Mouse (Mus musculus): ENCODE measurements at regions not wholly inside any gene's neighbourhood (a gene's known extent, or its start where the extent isn't known, plus 50 kb on each side); places are given as distances from the start of the nearest gene placed in this dataset.

- no peak for DNase-seq (ENCODE audit: low spot score)
Observed at GRCm38 (mm10) chr3:18653557-18653956, 705.3 kb downstream of the Cypt12 start.

GRCm38 (mm10) chr3:18665738-18666137 lies 717.5 kb downstream of the Cypt12 start:
- DNase-seq (ENCODE audit: low spot score): no peak

GRCm38 (mm10) chr3:18667726-18668125 lies 719.5 kb downstream of the Cypt12 start:
- DNase-seq (ENCODE audit: low spot score): no peak

GRCm38 (mm10) chr3:18668936-18669335 lies 720.7 kb downstream of the Cypt12 start:
- no peak for DNase-seq (ENCODE audit: low spot score)

- DNase-seq (ENCODE audit: low spot score): no peak
Observed at GRCm38 (mm10) chr3:18670203-18670700, 722.0 kb downstream of the Cypt12 start.

GRCm38 (mm10) chr3:18671681-18672080 lies 723.5 kb downstream of the Cypt12 start:
- no peak for DNase-seq (ENCODE audit: low spot score)

- no peak for DNase-seq (ENCODE audit: low spot score)
Observed at GRCm38 (mm10) chr3:18683346-18684101, 735.3 kb downstream of the Cypt12 start.

- DNase-seq (ENCODE audit: low spot score): no peak
Observed at GRCm38 (mm10) chr3:18695113-18695792, 747.0 kb downstream of the Cypt12 start.

GRCm38 (mm10) chr3:18696981-18697660 lies 748.9 kb downstream of the Cypt12 start:
- DNase-seq (ENCODE audit: low spot score): no peak

GRCm38 (mm10) chr3:18698106-18698505 lies 749.9 kb downstream of the Cypt12 start:
- no peak for DNase-seq (ENCODE audit: low spot score)

- no peak for DNase-seq (ENCODE audit: low spot score)
Observed at GRCm38 (mm10) chr3:18705165-18705564, 757.0 kb downstream of the Cypt12 start.

GRCm38 (mm10) chr3:18705756-18706155 lies 757.5 kb downstream of the Cypt12 start:
- DNase-seq (ENCODE audit: low spot score): no peak

- DNase-seq (ENCODE audit: low spot score): no peak
Observed at GRCm38 (mm10) chr3:18706356-18706755, 758.1 kb downstream of the Cypt12 start.

- no peak for DNase-seq (ENCODE audit: low spot score)
Observed at GRCm38 (mm10) chr3:18707730-18708129, 759.5 kb downstream of the Cypt12 start.

GRCm38 (mm10) chr3:18711661-18712060 lies 763.5 kb downstream of the Cypt12 start:
- no peak for DNase-seq (ENCODE audit: low spot score)

- DNase-seq (ENCODE audit: low spot score): no peak
Observed at GRCm38 (mm10) chr3:18713986-18714385, 765.8 kb downstream of the Cypt12 start.

- no peak for DNase-seq (ENCODE audit: low spot score)
Observed at GRCm38 (mm10) chr3:18714968-18715630, 766.9 kb downstream of the Cypt12 start.

GRCm38 (mm10) chr3:18715776-18716175 lies 767.6 kb downstream of the Cypt12 start:
- no peak for DNase-seq (ENCODE audit: low spot score)

- no peak for DNase-seq (ENCODE audit: low spot score)
Observed at GRCm38 (mm10) chr3:18725507-18725906, 777.3 kb downstream of the Cypt12 start.

- no peak for DNase-seq (ENCODE audit: low spot score)
Observed at GRCm38 (mm10) chr3:18731251-18731650, 783.0 kb downstream of the Cypt12 start.

GRCm38 (mm10) chr3:18731674-18732073 lies 783.5 kb downstream of the Cypt12 start:
- DNase-seq (ENCODE audit: low spot score): no peak

- no peak for DNase-seq (ENCODE audit: low spot score)
Observed at GRCm38 (mm10) chr3:18733540-18733939, 785.3 kb downstream of the Cypt12 start.
